Mouse (Mus musculus) yolk sac, embryonic 10.5 days (tissue): ENCODE measurements around the gene Atp8b5.
A peak's percentile ranks its signal among the peaks of the same experiment; 100 is the strongest.

ENCODE experiments used
- DNase-seq: peaks from one replicate; pipeline ENCODE4 v3.0.0-alpha.2; 2017; ENCODE audit warnings: low spot score

Gene Atp8b5

GRCm38 (mm10) chr4:43383246-43384082, 116.5 kb downstream of the Atp8b5 start:
- no peak for DNase-seq

- no peak for DNase-seq
These were observed 117.1 kb downstream of the Atp8b5 start for GRCm38 (mm10) chr4:43384083-43384460.

- DNase-seq: no peak
These were observed 117.6 kb downstream of the Atp8b5 start for GRCm38 (mm10) chr4:43384541-43384940.

- DNase-seq: no peak
These were observed 120.0 kb downstream of the Atp8b5 start for GRCm38 (mm10) chr4:43386932-43387331.

GRCm38 (mm10) chr4:43389390-43389789, 122.4 kb downstream of the Atp8b5 start:
- no peak for DNase-seq

- DNase-seq: no peak
These were observed 123.0 kb downstream of the Atp8b5 start for GRCm38 (mm10) chr4:43389845-43390440.

- no peak for DNase-seq
These were observed 124.6 kb downstream of the Atp8b5 start for GRCm38 (mm10) chr4:43391521-43392050.

- peak; percentile 82 for DNase-seq
These were observed 127.5 kb downstream of the Atp8b5 start for GRCm38 (mm10) chr4:43394345-43394891.

- DNase-seq: no peak
These were observed 128.2 kb downstream of the Atp8b5 start for GRCm38 (mm10) chr4:43395147-43395546.

- DNase-seq: no peak
These were observed 128.9 kb downstream of the Atp8b5 start for GRCm38 (mm10) chr4:43395836-43396235.

- no peak for DNase-seq
These were observed 129.4 kb downstream of the Atp8b5 start for GRCm38 (mm10) chr4:43396381-43396780.

GRCm38 (mm10) chr4:43398014-43398413, 131.1 kb downstream of the Atp8b5 start:
- DNase-seq: no peak

- peak; percentile 52 for DNase-seq
These were observed 131.9 kb downstream of the Atp8b5 start for GRCm38 (mm10) chr4:43398829-43399331.

GRCm38 (mm10) chr4:43399391-43400131, 132.6 kb downstream of the Atp8b5 start:
- no peak for DNase-seq

- DNase-seq: no peak
These were observed 134.0 kb downstream of the Atp8b5 start for GRCm38 (mm10) chr4:43400976-43401375.

GRCm38 (mm10) chr4:43401486-43401885, 134.5 kb downstream of the Atp8b5 start:
- no peak for DNase-seq

GRCm38 (mm10) chr4:43402212-43402611, 135.3 kb downstream of the Atp8b5 start:
- DNase-seq: no peak

GRCm38 (mm10) chr4:43404697-43405096, 137.7 kb downstream of the Atp8b5 start:
- no peak for DNase-seq

GRCm38 (mm10) chr4:43406162-43406971, 139.4 kb downstream of the Atp8b5 start:
- peak; percentile 91 for DNase-seq

- no peak for DNase-seq
These were observed 140.3 kb downstream of the Atp8b5 start for GRCm38 (mm10) chr4:43407071-43407920.
